Mouse (Mus musculus): ENCODE data around the gene Diablo.
"Not testable (repeated sequence)": the region's sequence is repeated elsewhere in the genome, so short reads cannot be mapped to it uniquely, and the experiment has no call there.

The Diablo gene

GRCm38 (mm10) chr5:123523692-123524392 is at the start of gene Diablo:
Diablo (minus strand) TSS chr5:123524176.
- peak; percentile 98 for DNase-seq (ENCODE audit: low spot score)

GRCm38 (mm10) chr5:123573362-123573761 is 49.4 kb upstream of the Diablo start:
- DNase-seq (ENCODE audit: low spot score) = no peak

GRCm38 (mm10) chr5:123572357-123573186 is 48.6 kb upstream of the Diablo start, which contains the start of gene Vps33a:
Vps33a (minus strand) TSS chr5:123573038.
- peak; percentile 98 for DNase-seq (ENCODE audit: low spot score)

GRCm38 (mm10) chr5:123561128-123561527 is 37.2 kb upstream of the Diablo start:
- DNase-seq (ENCODE audit: low spot score) = no peak

GRCm38 (mm10) chr5:123559588-123559987 is 35.6 kb upstream of the Diablo start:
- no peak for DNase-seq (ENCODE audit: low spot score)

- DNase-seq (ENCODE audit: low spot score) = peak; percentile 38
Observed at GRCm38 (mm10) chr5:123556451-123556850, 32.5 kb upstream of the Diablo start.

- no peak for DNase-seq (ENCODE audit: low spot score)
Observed at GRCm38 (mm10) chr5:123555693-123556092, 31.7 kb upstream of the Diablo start.

- DNase-seq (ENCODE audit: low spot score) = peak; percentile 28
Observed at GRCm38 (mm10) chr5:123533801-123534200, 9.8 kb upstream of the Diablo start.

GRCm38 (mm10) chr5:123530056-123530455 is 6.1 kb upstream of the Diablo start:
- no peak for DNase-seq (ENCODE audit: low spot score)

GRCm38 (mm10) chr5:123528641-123529040 is 4.7 kb upstream of the Diablo start:
- DNase-seq (ENCODE audit: low spot score) = peak; percentile 36

GRCm38 (mm10) chr5:123525916-123526495 is 2.0 kb upstream of the Diablo start:
- no peak for DNase-seq (ENCODE audit: low spot score)

GRCm38 (mm10) chr5:123525281-123525680 is 1.3 kb upstream of the Diablo start, which contains the start of gene Gm49027:
Gm49027 (minus strand) TSS chr5:123525488.
- no peak for DNase-seq (ENCODE audit: low spot score)

- DNase-seq (ENCODE audit: low spot score) = no peak
Observed at GRCm38 (mm10) chr5:123524393-123524750, 396 bp upstream of the Diablo start.

- DNase-seq (ENCODE audit: low spot score) = no peak
Observed at GRCm38 (mm10) chr5:123522166-123522565, 1.8 kb downstream of the Diablo start.

- DNase-seq (ENCODE audit: low spot score) = no peak
Observed at GRCm38 (mm10) chr5:123521621-123522020, 2.4 kb downstream of the Diablo start.

GRCm38 (mm10) chr5:123520666-123521065 is 3.3 kb downstream of the Diablo start:
- DNase-seq (ENCODE audit: low spot score) = no peak

- DNase-seq (ENCODE audit: low spot score) = no peak
Observed at GRCm38 (mm10) chr5:123514871-123515270, 9.1 kb downstream of the Diablo start.

- no peak for DNase-seq (ENCODE audit: low spot score)
Observed at GRCm38 (mm10) chr5:123512102-123512501, 11.9 kb downstream of the Diablo start.

- DNase-seq (ENCODE audit: low spot score) = not testable (repeated sequence)
Observed at GRCm38 (mm10) chr5:123511426-123511825, 12.6 kb downstream of the Diablo start.

GRCm38 (mm10) chr5:123510160-123510559 is 13.8 kb downstream of the Diablo start, which contains the start of gene B3gnt4:
B3gnt4 (plus strand) TSS chr5:123510460.
- no peak for DNase-seq (ENCODE audit: low spot score)

- no peak for DNase-seq (ENCODE audit: low spot score)
Observed at GRCm38 (mm10) chr5:123508921-123509320, 15.1 kb downstream of the Diablo start.

- peak; percentile 87 for DNase-seq (ENCODE audit: low spot score)
Observed at GRCm38 (mm10) chr5:123507936-123508723, 15.8 kb downstream of the Diablo start.
